Comparison of ENCODE assay signal across 9 mouse cellular contexts in genomic region chr10:63099521-63099920, GRCm38 (mm10). TPM values are rescaled to one million over a fixed set of nuclear protein-coding genes. Genes with fewer than 3 reads are reported as not detected.
A peak's percentile ranks its signal among the peaks of the same experiment; 100 is the strongest.
DNase-seq lines count a peak whose midpoint lies in the region.
"Had no signal": no experiment of that assay in that cellular context is flagged by ENCODE, and none has a peak within 500 bp of the region (broad histone marks: within the 10 kb centered on the region; RNA-seq: fewer than 3 reads in every experiment).

TSS of gene Atoh7 (plus strand) at chr10:63099651.

- H3K27me3 ChIP-seq in heart, embryonic 10.5 days (ENCODE audit: insufficient read depth, poor library complexity, severe bottlenecking): peaks cover 70% of the 10 kb centered on the region
- H3K27me3 ChIP-seq in forebrain, embryonic 10.5 days (ENCODE audit: poor library complexity, severe bottlenecking): peaks cover 51% of the 10 kb centered on the region
- peaks cover 48% of the 10 kb centered on the region for H3K27me3 ChIP-seq in limb, embryonic 10.5 days (ENCODE audit: low read depth, poor library complexity, severe bottlenecking)

- intact Hi-C loops in heart, postnatal 10 days (cut with DNase I): no loop called here

- 10% methylated on average over 16 of the region's 16 CpGs for WGBS in heart, embryonic 10.5 days
- WGBS in forebrain, embryonic 10.5 days: 3% methylated on average over 16 of the region's 16 CpGs
- WGBS in limb, embryonic 10.5 days: 3% methylated on average over 16 of the region's 16 CpGs

- H3K9me3 ChIP-seq in heart, embryonic 10.5 days: no peaks in the 10 kb centered on the region
- no peaks in the 10 kb centered on the region for H3K9me3 ChIP-seq in forebrain, embryonic 10.5 days
- no peaks in the 10 kb centered on the region for H3K9me3 ChIP-seq in limb, embryonic 10.5 days (replicated peaks)

- peak within 1 kb of the TSS; percentile 72 for H3K27ac ChIP-seq in heart, embryonic 10.5 days
- peak within 1 kb of the TSS; percentile 80 for H3K27ac ChIP-seq in forebrain, embryonic 10.5 days
- H3K27ac ChIP-seq in limb, embryonic 10.5 days: peak within 1 kb of the TSS; percentile 78

- peaks cover 14% of the 10 kb centered on the region for H3K4me1 ChIP-seq in heart, embryonic 10.5 days
- H3K4me1 ChIP-seq in forebrain, embryonic 10.5 days: peaks cover 18% of the 10 kb centered on the region
- H3K4me1 ChIP-seq in limb, embryonic 10.5 days: peaks cover 41% of the 10 kb centered on the region

- DNase-seq in heart, embryonic 10.5 days (ENCODE audit: low spot score): no peak
- DNase-seq in heart, postnatal 10 days: no peak
- peak; percentile 55 for DNase-seq in R1 (ENCODE audit: low read depth, low spot score)
- DNase-seq in forebrain, embryonic 10.5 days (ENCODE audit: extremely low spot score, low spot score): no peak
- DNase-seq in limb, embryonic 10.5 days (ENCODE audit: low spot score): peak; percentile 42
- peak; percentile 58 to 60 for DNase-seq in right cerebral cortex, adult 2 months (ENCODE audit: low spot score in 2 of 2)
- no peak for DNase-seq in gastrocnemius, postnatal 4 days (ENCODE audit: low spot score in 2 of 2)
- no peak for DNase-seq in spleen, postnatal 4 days (ENCODE audit: low spot score in 2 of 2)

- H3K4me3 ChIP-seq in heart, embryonic 10.5 days: peak within 1 kb of the TSS; percentile 72
- peak within 1 kb of the TSS; percentile 61 for H3K4me3 ChIP-seq in forebrain, embryonic 10.5 days
- H3K4me3 ChIP-seq in limb, embryonic 10.5 days: peak within 1 kb of the TSS; percentile 66

- H3K36me3 ChIP-seq in heart, embryonic 10.5 days: no peaks in the 10 kb centered on the region
- no peaks in the 10 kb centered on the region for H3K36me3 ChIP-seq in forebrain, embryonic 10.5 days (replicated peaks)
- no peaks in the 10 kb centered on the region for H3K36me3 ChIP-seq in limb, embryonic 10.5 days

RNA-seq across cellular contexts. Expression of gene Atoh7, which starts in this region (rescaled TPM):
- polyA plus RNA-seq in heart, embryonic 10.5 days (2016; fragmentation: Nextera tagmentation; extraction: Ambion mirVana): not detected in 2 replicates
- not detected for total RNA-seq in heart, postnatal 10 days (2021)
- 0.55 and 0.73 TPM in 2 replicates for polyA plus RNA-seq in forebrain, embryonic 10.5 days (2016; fragmentation: Nextera tagmentation; extraction: Ambion mirVana)
- polyA plus RNA-seq in limb, embryonic 10.5 days (2016; fragmentation: Nextera tagmentation; extraction: Ambion mirVana): 0.14 TPM in 2 replicates
- total RNA-seq in gastrocnemius, postnatal 4 days (2021): not detected
- total RNA-seq: hematopoietic stem cell, adult 5-6 weeks had no signal

Comparison
In these comparisons a context has a peak if more than half of its experiments do, and no peak if none do; other contexts are left out.
1. Peak in DNase-seq, H3K4me3 ChIP-seq and H3K27ac ChIP-seq in limb, embryonic 10.5 days; RNA of the gene not detected or under 1 TPM.
2. DNase-seq: peak in R1 (single experiment) and right cerebral cortex, adult 2 months (2 of 2); none in heart, embryonic 10.5 days (single experiment), heart, postnatal 10 days (0 of 2), forebrain, embryonic 10.5 days (single experiment), gastrocnemius, postnatal 4 days (0 of 2) and spleen, postnatal 4 days (0 of 2).
3. Peak in every context shown above with its lines, with median percentiles within 50 percentile points of each other: H3K27ac ChIP-seq and H3K4me3 ChIP-seq.